Mouse (Mus musculus) midbrain, embryonic 11.5 days (tissue): Measurements from ENCODE around the gene Selp. TPM values are rescaled to one million over a fixed set of nuclear protein-coding genes. Genes with fewer than 3 reads are reported as not detected.

Source experiments
- ATAC-seq: fragments of 200-750 bp; cut with Nextera tagmentation; 2 replicates; pipeline ENCODE4 v1.8.0; 2017; ENCODE audit warnings: moderate TSS enrichment, moderate library complexity; ENCODE audit not compliant: low FRiP score
- DNase-seq: peaks from one replicate; pipeline ENCODE4 v3.0.0; 2015; ENCODE audit warnings: low spot score; ENCODE audit errors: missing footprints
- H3K27ac ChIP-seq: fragments of 300-500 bp; sonication (generic); 2 replicates; pipeline ENCODE4 v1.5.1; 2014; ENCODE audit warnings: low read depth, low read length
- H3K27me3 ChIP-seq: fragments of 300-500 bp; sonication (generic); 2 replicates; pipeline ENCODE4 v1.6.1; 2014; ENCODE audit warnings: mild to moderate bottlenecking, low read length, moderate library complexity, mixed read lengths; ENCODE audit not compliant: control insufficient read depth, insufficient read depth
- H3K36me3 ChIP-seq: fragments of 300-500 bp; sonication (generic); 2 replicates; pipeline ENCODE4 v1.6.1; 2014; ENCODE audit warnings: mild to moderate bottlenecking, low read length, moderate library complexity, mixed read lengths; ENCODE audit not compliant: control insufficient read depth, insufficient read depth
- H3K4me1 ChIP-seq: fragments of 300-500 bp; sonication (generic); 2 replicates; pipeline ENCODE4 v1.6.1; 2014; ENCODE audit warnings: low read length; ENCODE audit not compliant: control insufficient read depth, insufficient read depth
- H3K4me2 ChIP-seq: fragments of 300-500 bp; sonication (generic); 2 replicates; pipeline ENCODE4 v1.6.1; 2014; ENCODE audit warnings: mild to moderate bottlenecking, moderate library complexity
- H3K4me3 ChIP-seq: fragments of 300-500 bp; sonication (generic); 2 replicates; pipeline ENCODE4 v1.5.1; 2014; ENCODE audit warnings: low read depth, low read length
- H3K9ac ChIP-seq: fragments of 300-500 bp; sonication (generic); 2 replicates; pipeline ENCODE4 v1.6.1; 2014; ENCODE audit warnings: low read length
- H3K9me3 ChIP-seq: fragments of 300-500 bp; sonication (generic); 2 replicates; pipeline ENCODE4 v1.6.1; 2016; ENCODE audit warnings: low read length; ENCODE audit not compliant: control insufficient read depth
- WGBS: fragments of 180-500 bp; shearing (Covaris S2); extraction: QIAGEN DNeasy Blood & Tissue Kit; methylation state at CpG from one replicate; pipeline ENCODE4 v1.1.7; 2014; 5-methylcytosine and 5-hydroxymethylcytosine counted together
- polyA plus RNA-seq: library from polyadenylated mRNA; unstranded; fragments of >200 nt; fragmentation: Nextera tagmentation; extraction: Ambion mirVana; gene quantifications from 2 replicates; pipeline ENCODE4 v1.2.1, GENCODE M21; 2014

Selp gene
- polyA plus RNA-seq, 1 experiment from 2014 or later: not detected

DNA sequence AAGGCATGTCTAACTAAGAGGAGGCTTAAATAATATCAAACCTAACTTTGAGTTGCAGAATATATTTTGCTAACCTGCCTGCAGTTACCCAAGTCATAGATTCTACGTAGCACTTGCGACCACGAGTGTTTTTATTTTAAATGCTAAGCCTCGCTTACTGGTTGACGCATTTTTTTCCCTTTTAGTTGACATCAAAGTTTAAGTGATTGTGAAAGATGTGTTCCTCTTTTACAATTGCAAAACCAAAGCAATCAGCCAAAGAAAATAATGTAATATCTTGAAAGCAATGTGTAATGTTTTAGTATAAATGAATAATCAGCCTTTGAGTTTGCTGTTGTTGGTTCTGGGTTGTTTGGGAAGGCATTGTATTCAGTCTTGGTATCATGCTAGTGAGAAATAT is 37.8 kb downstream of the Selp start:
- 92% methylated on average over 5 of the region's 5 CpGs for WGBS

DNA sequence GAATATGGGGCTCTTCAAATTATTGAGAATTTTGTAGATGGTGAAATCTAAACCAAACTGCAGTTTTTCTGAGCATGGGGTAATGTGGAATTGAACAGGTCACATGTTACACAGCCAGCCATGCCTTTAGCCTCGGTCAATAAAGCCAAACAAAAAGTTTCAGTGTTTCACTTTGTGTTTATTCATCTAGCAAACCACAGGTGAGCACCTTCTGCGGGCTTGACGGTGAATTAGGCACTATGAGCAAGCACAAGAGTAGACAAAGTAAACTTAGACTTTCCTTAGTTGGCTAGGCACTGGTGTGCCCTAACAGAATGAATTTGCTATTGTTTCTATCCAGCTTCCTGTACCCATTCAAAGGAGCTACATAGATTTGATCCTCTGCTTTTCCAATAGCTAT is 39.9 kb downstream of the Selp start:
- Histone ChIP-seq H3K4me2 (no peak overlapping the region), H3K4me1 (no peaks in the 10 kb centered on the region), H3K4me3 (no peak overlapping the region), H3K27ac (no peak overlapping the region), H3K9me3 (no peaks in the 10 kb centered on the region), H3K9ac (no peak overlapping the region), H3K36me3 (no peaks in the 10 kb centered on the region), H3K27me3 (no peaks in the 10 kb centered on the region)
- DNase-seq: no peak
- 84% methylated on average over 3 of the region's 3 CpGs for WGBS
- no peak for ATAC-seq

More for the DNA sequence above, 37.8 kb downstream of the Selp start:
- H3K4me2 ChIP-seq: no peak overlapping the region
- no peaks in the 10 kb centered on the region for H3K4me1 ChIP-seq
- H3K9ac ChIP-seq: no peak overlapping the region
- ATAC-seq: no peak
- no peaks in the 10 kb centered on the region for H3K27me3 ChIP-seq
- no peaks in the 10 kb centered on the region for H3K36me3 ChIP-seq
- no peak overlapping the region for H3K4me3 ChIP-seq
- DNase-seq: no peak
- no peaks in the 10 kb centered on the region for H3K9me3 ChIP-seq
- no peak overlapping the region for H3K27ac ChIP-seq

DNA sequence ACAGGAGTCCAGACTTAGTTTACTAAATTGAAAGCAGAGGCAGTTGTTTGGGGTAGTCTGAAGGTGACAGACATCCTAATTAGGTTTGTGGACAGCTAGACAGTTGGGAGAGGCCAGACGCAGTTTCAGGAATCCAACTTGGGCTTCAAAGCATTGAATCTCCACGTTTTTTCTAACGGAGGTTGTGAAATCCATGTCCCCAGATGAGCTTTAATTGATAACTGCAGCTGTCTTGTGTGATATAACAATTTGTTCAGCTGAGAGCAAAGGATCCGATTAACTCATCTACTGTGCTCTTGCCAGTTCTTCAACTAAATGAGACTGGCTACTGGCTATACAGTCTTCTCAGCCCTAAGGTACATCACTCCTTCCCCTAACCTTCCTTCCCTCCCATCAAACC is 43.5 kb downstream of the Selp start:
- ATAC-seq: no peak
- Histone ChIP-seq H3K9ac (no peak overlapping the region), H3K4me3 (no peak overlapping the region), H3K4me2 (no peak overlapping the region), H3K4me1 (no peaks in the 10 kb centered on the region), H3K36me3 (no peaks in the 10 kb centered on the region), H3K9me3 (no peaks in the 10 kb centered on the region), H3K27ac (no peak overlapping the region), H3K27me3 (no peaks in the 10 kb centered on the region)
- DNase-seq: no peak
- 80% methylated on average over 4 of the region's 4 CpGs for WGBS

GRCm38 (mm10) chr1:164159781-164160180 is 44.7 kb downstream of the Selp start:
- DNase-seq: no peak
- Histone ChIP-seq H3K4me3 (no peak overlapping the region), H3K36me3 (no peaks in the 10 kb centered on the region), H3K27ac (no peak overlapping the region), H3K4me1 (no peaks in the 10 kb centered on the region), H3K9ac (no peak overlapping the region), H3K27me3 (no peaks in the 10 kb centered on the region), H3K9me3 (no peaks in the 10 kb centered on the region), H3K4me2 (no peak overlapping the region)
- WGBS: 98% methylated on average over 2 of the region's 2 CpGs
- no peak for ATAC-seq

DNA sequence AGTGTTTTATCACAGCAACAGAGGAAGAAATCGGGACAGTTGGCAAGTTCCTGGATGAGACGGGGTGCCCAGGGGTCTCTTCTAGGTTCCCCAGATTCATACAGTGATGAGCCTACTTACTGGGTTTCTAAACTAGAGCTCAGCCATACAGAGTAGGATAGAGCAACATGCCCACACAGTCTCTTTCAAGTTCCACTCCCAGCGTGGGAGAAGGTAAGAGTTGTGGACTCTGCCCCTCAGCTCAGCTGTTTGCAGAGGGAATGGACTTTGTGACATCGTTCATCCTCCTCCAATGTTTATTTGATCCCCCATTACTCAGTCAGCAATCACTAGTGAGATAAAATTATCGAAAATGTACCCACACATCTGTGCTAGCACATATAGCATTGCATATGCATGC is 47.7 kb downstream of the Selp start:
- Histone ChIP-seq H3K36me3 (no peaks in the 10 kb centered on the region), H3K9me3 (no peaks in the 10 kb centered on the region), H3K27me3 (no peaks in the 10 kb centered on the region), H3K4me1 (no peaks in the 10 kb centered on the region), H3K9ac (no peak overlapping the region), H3K4me2 (no peak overlapping the region), H3K27ac (no peak overlapping the region), H3K4me3 (no peak overlapping the region)
- 84% methylated on average over 5 of the region's 5 CpGs for WGBS
- DNase-seq (no peak), ATAC-seq (no peak)

DNA sequence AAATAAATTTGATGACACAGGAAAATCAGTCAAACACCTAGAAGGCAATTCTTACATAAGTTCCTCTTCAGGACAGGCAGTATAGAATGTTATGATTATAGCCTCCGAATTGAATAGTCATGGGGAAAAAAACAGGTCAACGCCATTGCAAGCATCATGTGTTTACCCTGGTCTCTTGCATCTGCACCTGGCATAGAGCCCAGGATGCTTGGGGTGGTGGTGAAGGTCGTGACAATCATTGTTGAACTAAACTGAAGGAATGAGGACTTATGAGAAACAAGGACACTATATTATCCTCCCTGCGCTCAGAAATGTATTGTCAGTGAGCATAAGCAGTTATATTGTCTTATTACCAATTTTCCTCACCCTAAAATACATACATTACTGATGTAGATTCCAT is 53.8 kb downstream of the Selp start:
- Histone ChIP-seq H3K9ac (no peak overlapping the region), H3K4me3 (no peak overlapping the region), H3K36me3 (no peaks in the 10 kb centered on the region), H3K27ac (no peak overlapping the region), H3K9me3 (no peaks in the 10 kb centered on the region), H3K4me1 (no peaks in the 10 kb centered on the region), H3K4me2 (no peak overlapping the region), H3K27me3 (no peaks in the 10 kb centered on the region)
- WGBS: 78% methylated on average over 4 of the region's 4 CpGs
- no peak for DNase-seq
- no peak for ATAC-seq

- no peaks in the 10 kb centered on the region for H3K9me3 ChIP-seq
- no peaks in the 10 kb centered on the region for H3K36me3 ChIP-seq
- H3K27ac ChIP-seq: no peak overlapping the region
- ATAC-seq: no peak
- H3K9ac ChIP-seq: no peak overlapping the region
- H3K4me2 ChIP-seq: no peak overlapping the region
- DNase-seq: no peak
- H3K27me3 ChIP-seq: no peaks in the 10 kb centered on the region
- H3K4me1 ChIP-seq: no peaks in the 10 kb centered on the region
- 91% methylated on average over 2 of the region's 2 CpGs for WGBS
- no peak overlapping the region for H3K4me3 ChIP-seq
Observed at GRCm38 (mm10) chr1:164170434-164170833, 55.4 kb downstream of the Selp start.

- no peak overlapping the region for H3K4me3 ChIP-seq
- H3K9me3 ChIP-seq: no peaks in the 10 kb centered on the region
- H3K9ac ChIP-seq: no peak overlapping the region
- H3K27ac ChIP-seq: no peak overlapping the region
- no peak for DNase-seq
- no peaks in the 10 kb centered on the region for H3K36me3 ChIP-seq
- no peak for ATAC-seq
- H3K4me1 ChIP-seq: no peaks in the 10 kb centered on the region
- H3K27me3 ChIP-seq: no peaks in the 10 kb centered on the region
- no peak overlapping the region for H3K4me2 ChIP-seq
- WGBS: 82% methylated on average over 4 of the region's 4 CpGs
Observed at GRCm38 (mm10) chr1:164173145-164173544, 58.1 kb downstream of the Selp start.

GRCm38 (mm10) chr1:164176856-164177255 is 61.8 kb downstream of the Selp start:
- no peak for ATAC-seq
- no peak overlapping the region for H3K9ac ChIP-seq
- DNase-seq: no peak

GRCm38 (mm10) chr1:164178429-164178828 is 63.4 kb downstream of the Selp start:
- DNase-seq: no peak

More at GRCm38 (mm10) chr1:164176856-164177255, 61.8 kb downstream of the Selp start:
- Histone ChIP-seq H3K4me2 (no peak overlapping the region), H3K27me3 (no peaks in the 10 kb centered on the region), H3K4me3 (no peak overlapping the region), H3K9me3 (no peaks in the 10 kb centered on the region), H3K4me1 (no peaks in the 10 kb centered on the region), H3K27ac (no peak overlapping the region), H3K36me3 (no peaks in the 10 kb centered on the region)

More at GRCm38 (mm10) chr1:164178429-164178828, 63.4 kb downstream of the Selp start:
- Histone ChIP-seq H3K36me3 (no peaks in the 10 kb centered on the region), H3K27ac (no peak overlapping the region), H3K9me3 (no peaks in the 10 kb centered on the region), H3K4me1 (no peaks in the 10 kb centered on the region), H3K4me3 (no peak overlapping the region), H3K9ac (no peak overlapping the region), H3K4me2 (no peak overlapping the region), H3K27me3 (no peaks in the 10 kb centered on the region)
- ATAC-seq: no peak
- WGBS: 70% methylated on average over 6 of the region's 6 CpGs
